Mouse (Mus musculus) liver, embryonic 11.5 days (tissue): Measurements from ENCODE around the gene Pon3. TPM values are rescaled to one million over a fixed set of nuclear protein-coding genes. Genes with fewer than 3 reads are reported as not detected.

ENCODE experiments used
- ATAC-seq: fragments of 200-750 bp; cut with Nextera tagmentation; replicated peaks from 2 replicates; pipeline ENCODE4 v1.8.0; 2017; ENCODE audit warnings: moderate number of reproducible peaks, mild to moderate bottlenecking, moderate TSS enrichment, moderate library complexity; ENCODE audit not compliant: low FRiP score
- DNase-seq: peaks from one replicate; pipeline ENCODE4 v3.0.0-alpha.2; 2017; ENCODE audit warnings: low spot score
- H3K27ac ChIP-seq: fragments of 300-500 bp; sonication (generic); 2 replicates; pipeline ENCODE4 v1.5.1; 2014; ENCODE audit warnings: mild to moderate bottlenecking, low read depth, low read length, control low read depth
- H3K27me3 ChIP-seq: fragments of 300-500 bp; sonication (generic); replicated peaks from 2 replicates; pipeline ENCODE4 v1.6.1; 2014; ENCODE audit warnings: low read length, mixed read lengths; ENCODE audit not compliant: control insufficient read depth, insufficient read depth
- H3K36me3 ChIP-seq: fragments of 300-500 bp; sonication (generic); 2 replicates; pipeline ENCODE4 v1.6.1; 2014; ENCODE audit warnings: mild to moderate bottlenecking, low read length, moderate library complexity, mixed read lengths; ENCODE audit not compliant: control insufficient read depth, insufficient read depth
- H3K4me1 ChIP-seq: fragments of 300-500 bp; sonication (generic); replicated peaks from 2 replicates; pipeline ENCODE4 v1.6.1; 2014; ENCODE audit warnings: low read length, mixed read lengths; ENCODE audit not compliant: control insufficient read depth, insufficient read depth
- H3K4me2 ChIP-seq: fragments of 300-500 bp; sonication (generic); 2 replicates; pipeline ENCODE4 v1.6.1; 2014; ENCODE audit warnings: mild to moderate bottlenecking, control low read depth, moderate library complexity
- H3K4me3 ChIP-seq: fragments of 300-500 bp; sonication (generic); 2 replicates; pipeline ENCODE4 v1.5.1; 2014; ENCODE audit warnings: low read depth, low read length, control low read depth
- H3K9ac ChIP-seq: fragments of 300-500 bp; sonication (generic); 2 replicates; pipeline ENCODE4 v1.6.1; 2014; ENCODE audit warnings: low read depth, low read length, control low read depth
- H3K9me3 ChIP-seq: fragments of 300-500 bp; sonication (generic); 2 replicates; pipeline ENCODE4 v1.6.1; 2016; ENCODE audit warnings: low read length, inconsistent platforms, mixed read lengths; ENCODE audit not compliant: control insufficient read depth
- WGBS: fragments of 180-500 bp; shearing (Covaris S2); extraction: QIAGEN DNeasy Blood & Tissue Kit; methylation state at CpG from one replicate; pipeline ENCODE4 v1.1.7; 2014; 5-methylcytosine and 5-hydroxymethylcytosine counted together
- polyA plus RNA-seq: library from polyadenylated mRNA; unstranded; fragments of >200 nt; fragmentation: Nextera tagmentation; extraction: Ambion mirVana; gene quantifications from 2 replicates; pipeline ENCODE4 v1.2.1, GENCODE M21; 2014

The Pon3 gene
- polyA plus RNA-seq, 1 experiment from 2014 or later, result 18.5 TPM

- no peak overlapping the region for H3K4me3 ChIP-seq
- no peaks in the 10 kb centered on the region for H3K9me3 ChIP-seq
- no peak overlapping the region for H3K9ac ChIP-seq
- H3K36me3 ChIP-seq, result no peaks in the 10 kb centered on the region
- DNase-seq, result no peak
- H3K27me3 ChIP-seq, result no peaks in the 10 kb centered on the region
- ATAC-seq, result no peak
- no peaks in the 10 kb centered on the region for H3K4me1 ChIP-seq
- no peak overlapping the region for H3K27ac ChIP-seq
- H3K4me2 ChIP-seq, result no peak overlapping the region
- WGBS, result 81% methylated on average over 5 of the region's 5 CpGs
These were observed 75.4 kb downstream of the Pon3 start for GRCm38 (mm10) chr6:5180645-5181044.

- DNase-seq, result no peak
- Histone ChIP-seq H3K9ac (no peak overlapping the region), H3K27ac (no peak overlapping the region), H3K36me3 (no peaks in the 10 kb centered on the region), H3K4me1 (no peaks in the 10 kb centered on the region), H3K9me3 (no peaks in the 10 kb centered on the region), H3K27me3 (no peaks in the 10 kb centered on the region), H3K4me3 (no peak overlapping the region), H3K4me2 (no peak overlapping the region)
- WGBS, result 79% methylated on average over 6 of the region's 6 CpGs
- no peak for ATAC-seq
These were observed 76.9 kb downstream of the Pon3 start for GRCm38 (mm10) chr6:5179189-5179588.

- Histone ChIP-seq H3K4me2 (0 out of 2 replicates have a peak overlapping the region, but pooled peaks have one; percentile 5), H3K36me3 (no peaks in the 10 kb centered on the region), H3K9me3 (no peaks in the 10 kb centered on the region), H3K4me1 (no peaks in the 10 kb centered on the region), H3K27ac (no peak overlapping the region), H3K27me3 (no peaks in the 10 kb centered on the region), H3K4me3 (no peak overlapping the region), H3K9ac (no peak overlapping the region)
- DNase-seq (no peak), ATAC-seq (no peak)
- 70% methylated on average over 19 of the region's 19 CpGs for WGBS
These were observed 77.9 kb downstream of the Pon3 start for GRCm38 (mm10) chr6:5177967-5178891.

- ATAC-seq (no peak), DNase-seq (no peak)
- H3K9me3 ChIP-seq, result no peaks in the 10 kb centered on the region
- H3K9ac ChIP-seq, result no peak overlapping the region
- no peak overlapping the region for H3K4me3 ChIP-seq
- no peaks in the 10 kb centered on the region for H3K27me3 ChIP-seq
- no peak overlapping the region for H3K4me2 ChIP-seq
- H3K4me1 ChIP-seq, result no peaks in the 10 kb centered on the region
- WGBS, result 81% methylated on average over 10 of the region's 10 CpGs
- no peaks in the 10 kb centered on the region for H3K36me3 ChIP-seq
- no peak overlapping the region for H3K27ac ChIP-seq
These were observed 81.8 kb downstream of the Pon3 start for GRCm38 (mm10) chr6:5174179-5174812.

GRCm38 (mm10) chr6:5172571-5172970, 83.5 kb downstream of the Pon3 start:
- no peaks in the 10 kb centered on the region for H3K4me1 ChIP-seq
- 80% methylated on average over 9 of the region's 9 CpGs for WGBS
- no peak for DNase-seq
- no peak overlapping the region for H3K27ac ChIP-seq
- no peak for ATAC-seq
- no peaks in the 10 kb centered on the region for H3K27me3 ChIP-seq
- no peak overlapping the region for H3K4me2 ChIP-seq
- no peak overlapping the region for H3K4me3 ChIP-seq
- H3K9ac ChIP-seq, result no peak overlapping the region
- no peaks in the 10 kb centered on the region for H3K36me3 ChIP-seq
- H3K9me3 ChIP-seq, result no peaks in the 10 kb centered on the region

- Histone ChIP-seq H3K9me3 (no peaks in the 10 kb centered on the region), H3K27ac (peak overlapping the region; percentile 54; the same call in 1 of the 2 replicates), H3K4me3 (no peak overlapping the region), H3K9ac (no peak overlapping the region), H3K36me3 (no peaks in the 10 kb centered on the region), H3K4me2 (no peak overlapping the region), H3K4me1 (peaks cover 7% of the 10 kb centered on the region), H3K27me3 (no peaks in the 10 kb centered on the region)
- WGBS, result 69% methylated on average over 4 of the region's 4 CpGs
- DNase-seq (no peak), ATAC-seq (peak; percentile 63)
These were observed 84.7 kb downstream of the Pon3 start for GRCm38 (mm10) chr6:5171418-5171817.

Other genes starting within 250 kb of the Pon3 start
- 0.75 and 1.5 TPM in 2 replicates for gene Pon1, start 62.3 kb downstream of the Pon3 start, polyA plus RNA-seq
- gene Pon2, start 42.2 kb upstream of the Pon3 start, polyA plus RNA-seq, result 60.1 and 61.2 TPM in 2 replicates
- 100 and 109 TPM in 2 replicates for gene Asb4, start 127.1 kb upstream of the Pon3 start, polyA plus RNA-seq
- 2.1 and 2.4 TPM in 2 replicates for gene Pdk4, start 240.0 kb upstream of the Pon3 start, polyA plus RNA-seq